Mouse (Mus musculus): ENCODE measurements around the gene Eif2b5. TPM values are rescaled to one million over a fixed set of nuclear protein-coding genes. Genes with fewer than 3 reads are reported as not detected.

The Eif2b5 gene
- polyA plus RNA-seq, 1 experiment from 2014 or later = 89.6 TPM

- H3K27ac ChIP-seq (ENCODE audit: poor library complexity, severe bottlenecking) = no peak overlapping the region
- H3K4me2 ChIP-seq = peak overlapping the region; percentile 96
- 25% methylated on average over 6 of the region's 6 CpGs for WGBS
- no peak for ATAC-seq (ENCODE audit: insufficient number of reproducible peaks, low FRiP score)
- no peaks in the 10 kb centered on the region for H3K9me3 ChIP-seq (replicated peaks)
- peaks cover 61% of the 10 kb centered on the region for H3K36me3 ChIP-seq
- peak overlapping the region; percentile 64 for H3K9ac ChIP-seq
- H3K4me1 ChIP-seq (replicated peaks) = peaks cover 29% of the 10 kb centered on the region
- no peaks in the 10 kb centered on the region for H3K27me3 ChIP-seq (replicated peaks)
- H3K4me3 ChIP-seq = peak overlapping the region; percentile 83
These were observed 39.1 kb downstream of the Eif2b5 start for GRCm38 (mm10) chr16:20537601-20538320.

DNA sequence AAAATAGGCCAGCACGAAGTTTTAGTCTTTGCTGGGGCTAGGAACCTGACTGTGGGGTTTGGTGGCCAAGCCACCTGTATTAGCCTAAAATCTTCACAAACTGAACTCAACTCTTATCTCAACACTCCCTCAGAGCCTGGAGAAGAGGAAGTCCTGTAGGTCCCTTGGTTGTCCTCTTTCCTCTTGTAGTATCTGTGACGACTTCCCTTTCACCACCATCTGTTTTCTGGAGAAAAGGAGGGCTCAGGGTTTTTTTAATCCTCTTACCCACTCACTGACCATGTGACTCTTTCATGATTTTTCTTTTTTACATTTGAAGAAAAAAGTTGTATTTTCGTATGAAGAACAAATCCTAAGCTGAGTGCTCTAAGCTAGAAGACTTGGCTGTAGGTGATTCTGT, 41.0 kb downstream of the Eif2b5 start:
- Histone ChIP-seq H3K9me3 (replicated peaks) (no peaks in the 10 kb centered on the region), H3K4me3 (no peak overlapping the region), H3K9ac (no peak overlapping the region), H3K27me3 (replicated peaks) (no peaks in the 10 kb centered on the region), H3K27ac (ENCODE audit: poor library complexity, severe bottlenecking) (no peak overlapping the region), H3K4me2 (no peak overlapping the region), H3K4me1 (replicated peaks) (peaks cover 29% of the 10 kb centered on the region), H3K36me3 (peaks cover 66% of the 10 kb centered on the region)
- ATAC-seq (ENCODE audit: insufficient number of reproducible peaks, low FRiP score) = no peak
- 63% methylated on average over 3 of the region's 3 CpGs for WGBS

DNA sequence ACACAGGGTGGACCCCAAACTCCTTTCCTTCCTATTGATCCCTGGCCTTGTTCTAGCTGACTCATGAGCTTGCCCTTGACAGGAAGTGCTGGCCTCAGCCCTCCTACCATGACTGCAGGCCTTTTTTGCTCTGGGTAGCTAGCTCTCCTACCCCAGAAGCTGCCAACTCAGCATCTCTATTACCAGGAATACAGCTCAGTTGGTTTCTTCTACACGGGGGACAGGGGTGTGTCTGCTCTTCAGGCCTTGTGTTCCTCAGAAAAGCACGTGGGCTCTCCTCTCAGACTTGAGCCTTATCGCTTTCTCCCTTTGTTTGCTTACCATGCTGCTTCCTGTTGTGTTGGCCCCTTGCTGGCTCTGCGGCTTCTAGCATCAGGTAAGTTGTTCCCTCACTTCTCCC, 41.8 kb downstream of the Eif2b5 start:
- Histone ChIP-seq H3K9me3 (replicated peaks) (no peaks in the 10 kb centered on the region), H3K4me3 (no peak overlapping the region), H3K4me1 (replicated peaks) (peaks cover 29% of the 10 kb centered on the region), H3K27me3 (replicated peaks) (no peaks in the 10 kb centered on the region), H3K4me2 (no peak overlapping the region), H3K36me3 (peaks cover 74% of the 10 kb centered on the region), H3K9ac (no peak overlapping the region), H3K27ac (ENCODE audit: poor library complexity, severe bottlenecking) (no peak overlapping the region)
- ATAC-seq (ENCODE audit: insufficient number of reproducible peaks, low FRiP score) = no peak
- 66% methylated on average over 4 of the region's 4 CpGs for WGBS

GRCm38 (mm10) chr16:20545696-20546095, 47.1 kb downstream of the Eif2b5 start:
- no peak overlapping the region for H3K9ac ChIP-seq
- no peak overlapping the region for H3K4me2 ChIP-seq
- H3K4me1 ChIP-seq (replicated peaks) = peaks cover 15% of the 10 kb centered on the region
- H3K36me3 ChIP-seq = peaks cover 60% of the 10 kb centered on the region
- no peak overlapping the region for H3K27ac ChIP-seq (ENCODE audit: poor library complexity, severe bottlenecking)
- H3K27me3 ChIP-seq (replicated peaks) = no peaks in the 10 kb centered on the region
- H3K9me3 ChIP-seq (replicated peaks) = no peaks in the 10 kb centered on the region
- 93% methylated on average over 10 of the region's 10 CpGs for WGBS
- H3K4me3 ChIP-seq = no peak overlapping the region
- no peak for ATAC-seq (ENCODE audit: insufficient number of reproducible peaks, low FRiP score)

DNA sequence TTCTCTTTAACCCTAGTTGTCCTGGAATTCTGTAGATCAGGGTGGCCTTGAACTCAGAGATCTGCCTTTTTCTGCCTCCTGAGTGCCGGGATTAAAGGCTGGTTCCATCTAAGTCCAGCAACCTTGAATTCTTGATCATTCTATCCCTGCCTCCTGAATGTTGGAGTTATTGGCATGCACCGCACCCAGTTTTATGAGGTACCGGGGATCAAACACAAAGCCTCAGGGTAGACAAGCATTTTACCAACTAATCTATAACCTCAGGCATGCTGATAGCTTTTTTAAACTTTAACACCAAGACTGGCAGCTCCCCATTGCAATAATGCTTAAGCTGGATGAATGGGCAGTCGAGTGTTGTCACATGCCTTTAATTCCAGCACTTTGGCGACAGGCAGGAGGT, 48.8 kb downstream of the Eif2b5 start:
- 49% methylated on average over 5 of the region's 5 CpGs for WGBS
- no peak for ATAC-seq (ENCODE audit: insufficient number of reproducible peaks, low FRiP score)
- H3K4me2 ChIP-seq = peak overlapping the region; percentile 73

GRCm38 (mm10) chr16:20548096-20548948, 49.7 kb downstream of the Eif2b5 start, which contains the start of gene Abcf3:
Gene Abcf3, plus strand, starts transcription at chr16:20548577.
- WGBS = 1% methylated on average over 56 of the region's 56 CpGs
- H3K9ac ChIP-seq = peak within 1 kb of the TSS; percentile 85
- peaks cover 15% of the 10 kb centered on the region for H3K4me1 ChIP-seq (replicated peaks)
- peak within 1 kb of the TSS; percentile 85 for H3K4me2 ChIP-seq
- peak; percentile 99 for ATAC-seq (ENCODE audit: insufficient number of reproducible peaks, low FRiP score)
- H3K4me3 ChIP-seq = peak within 1 kb of the TSS; percentile 71
- H3K36me3 ChIP-seq = peaks cover 60% of the 10 kb centered on the region
- H3K9me3 ChIP-seq (replicated peaks) = no peaks in the 10 kb centered on the region
- no peaks in the 10 kb centered on the region for H3K27me3 ChIP-seq (replicated peaks)
- peak within 1 kb of the TSS; percentile 83 for H3K27ac ChIP-seq (ENCODE audit: poor library complexity, severe bottlenecking)

More for the DNA sequence above, 48.8 kb downstream of the Eif2b5 start:
- Histone ChIP-seq H3K9ac (peak overlapping the region; percentile 82), H3K36me3 (peaks cover 59% of the 10 kb centered on the region), H3K27me3 (replicated peaks) (no peaks in the 10 kb centered on the region), H3K9me3 (replicated peaks) (no peaks in the 10 kb centered on the region), H3K4me1 (replicated peaks) (peaks cover 15% of the 10 kb centered on the region), H3K27ac (ENCODE audit: poor library complexity, severe bottlenecking) (peak overlapping the region; percentile 83; the same call in 1 of the 2 replicates), H3K4me3 (peak overlapping the region; percentile 71)

GRCm38 (mm10) chr16:20549161-20549560, 50.5 kb downstream of the Eif2b5 start:
- Histone ChIP-seq H3K4me1 (replicated peaks) (peaks cover 15% of the 10 kb centered on the region), H3K27me3 (replicated peaks) (no peaks in the 10 kb centered on the region), H3K4me3 (peak overlapping the region; percentile 71), H3K4me2 (peak overlapping the region; percentile 85), H3K9ac (peak overlapping the region; percentile 85), H3K27ac (ENCODE audit: poor library complexity, severe bottlenecking) (0 out of 2 replicates have a peak overlapping the region, but pooled peaks have one; percentile 56), H3K36me3 (peaks cover 60% of the 10 kb centered on the region), H3K9me3 (replicated peaks) (no peaks in the 10 kb centered on the region)
- 48% methylated on average over 9 of the region's 9 CpGs for WGBS
- ATAC-seq (ENCODE audit: insufficient number of reproducible peaks, low FRiP score) = no peak

- Histone ChIP-seq H3K36me3 (peaks cover 59% of the 10 kb centered on the region), H3K9ac (no peak overlapping the region), H3K4me2 (no peak overlapping the region), H3K27ac (ENCODE audit: poor library complexity, severe bottlenecking) (no peak overlapping the region), H3K9me3 (replicated peaks) (no peaks in the 10 kb centered on the region), H3K4me1 (replicated peaks) (peaks cover 15% of the 10 kb centered on the region), H3K4me3 (no peak overlapping the region), H3K27me3 (replicated peaks) (no peaks in the 10 kb centered on the region)
- WGBS = 94% methylated on average over 5 of the region's 5 CpGs
- ATAC-seq (ENCODE audit: insufficient number of reproducible peaks, low FRiP score) = no peak
These were observed 53.1 kb downstream of the Eif2b5 start for GRCm38 (mm10) chr16:20551691-20552090.

DNA sequence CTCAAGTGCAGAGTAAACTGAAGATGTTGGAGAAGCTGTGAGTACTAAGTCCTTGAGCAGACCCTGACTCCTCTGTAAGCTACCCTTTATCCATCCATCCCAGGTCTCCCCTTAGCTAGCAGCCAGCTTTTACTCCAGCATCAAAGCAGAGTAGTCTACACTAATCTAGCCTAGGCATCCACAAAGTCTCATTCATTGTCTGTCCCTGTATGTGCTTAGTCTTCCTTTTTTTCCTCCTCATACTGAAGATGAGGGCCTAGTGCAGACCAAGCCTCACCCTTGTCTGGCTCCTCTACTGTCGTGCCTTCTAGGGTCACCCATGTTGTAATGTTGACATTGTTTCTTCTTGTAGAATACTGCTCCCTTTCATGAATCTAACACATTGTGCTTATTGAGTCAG, 54.0 kb downstream of the Eif2b5 start:
- Histone ChIP-seq H3K9me3 (replicated peaks) (no peaks in the 10 kb centered on the region), H3K9ac (no peak overlapping the region), H3K4me2 (no peak overlapping the region), H3K27me3 (replicated peaks) (no peaks in the 10 kb centered on the region), H3K4me3 (no peak overlapping the region), H3K36me3 (peaks cover 65% of the 10 kb centered on the region), H3K4me1 (replicated peaks) (peaks cover 12% of the 10 kb centered on the region), H3K27ac (ENCODE audit: poor library complexity, severe bottlenecking) (no peak overlapping the region)
- WGBS = 88% methylated on average over 1 of the region's 1 CpGs
- no peak for ATAC-seq (ENCODE audit: insufficient number of reproducible peaks, low FRiP score)

GRCm38 (mm10) chr16:20555000-20555399, 56.4 kb downstream of the Eif2b5 start:
- H3K4me2 ChIP-seq = no peak overlapping the region
- H3K4me1 ChIP-seq (replicated peaks) = no peaks in the 10 kb centered on the region
- H3K9ac ChIP-seq = no peak overlapping the region
- 87% methylated on average over 6 of the region's 6 CpGs for WGBS
- no peak for ATAC-seq (ENCODE audit: insufficient number of reproducible peaks, low FRiP score)
- no peaks in the 10 kb centered on the region for H3K27me3 ChIP-seq (replicated peaks)
- H3K4me3 ChIP-seq = no peak overlapping the region
- H3K36me3 ChIP-seq = peaks cover 88% of the 10 kb centered on the region
- H3K9me3 ChIP-seq (replicated peaks) = no peaks in the 10 kb centered on the region
- H3K27ac ChIP-seq (ENCODE audit: poor library complexity, severe bottlenecking) = no peak overlapping the region

GRCm38 (mm10) chr16:20557381-20557780, 58.8 kb downstream of the Eif2b5 start:
- no peaks in the 10 kb centered on the region for H3K4me1 ChIP-seq (replicated peaks)
- no peak overlapping the region for H3K4me2 ChIP-seq
- H3K9ac ChIP-seq = no peak overlapping the region
- H3K36me3 ChIP-seq = peaks cover 90% of the 10 kb centered on the region
- H3K9me3 ChIP-seq (replicated peaks) = no peaks in the 10 kb centered on the region
- ATAC-seq (ENCODE audit: insufficient number of reproducible peaks, low FRiP score) = no peak
- no peak overlapping the region for H3K27ac ChIP-seq (ENCODE audit: poor library complexity, severe bottlenecking)
- no peak overlapping the region for H3K4me3 ChIP-seq
- 73% methylated on average over 7 of the region's 7 CpGs for WGBS
- H3K27me3 ChIP-seq (replicated peaks) = no peaks in the 10 kb centered on the region
